Mouse (Mus musculus) neural tube, embryonic 11.5 days (tissue): ENCODE results near the gene Gm28038. TPM values are rescaled to one million over a fixed set of nuclear protein-coding genes. Genes with fewer than 3 reads are reported as not detected.

Experiments used
- ATAC-seq: fragments of 200-750 bp; cut with Nextera tagmentation; 2 replicates; pipeline ENCODE4 v1.8.0; 2017; ENCODE audit warnings: moderate number of reproducible peaks, mild to moderate bottlenecking, moderate TSS enrichment, moderate library complexity; ENCODE audit not compliant: insufficient read depth, low FRiP score, low TSS enrichment
- DNase-seq: peaks from one replicate; pipeline ENCODE4 v3.0.0-alpha.2; 2015; ENCODE audit warnings: low spot score
- H3K27ac ChIP-seq: fragments of 300-500 bp; sonication (generic); 2 replicates; pipeline ENCODE4 v1.5.1; 2014; ENCODE audit warnings: low read depth, mild to moderate bottlenecking, low read length
- H3K27me3 ChIP-seq: fragments of 300-500 bp; sonication (generic); 2 replicates; pipeline ENCODE4 v1.6.1; 2014; ENCODE audit warnings: mild to moderate bottlenecking, low read length, mixed read lengths; ENCODE audit not compliant: control insufficient read depth, insufficient read depth
- H3K36me3 ChIP-seq: fragments of 300-500 bp; sonication (generic); 2 replicates; pipeline ENCODE4 v1.6.1; 2014; ENCODE audit warnings: mild to moderate bottlenecking, low read length, moderate library complexity, mixed read lengths; ENCODE audit not compliant: control insufficient read depth, insufficient read depth
- H3K4me1 ChIP-seq: fragments of 300-500 bp; sonication (generic); 2 replicates; pipeline ENCODE4 v1.6.1; 2014; ENCODE audit warnings: low read length, mixed read lengths; ENCODE audit not compliant: control insufficient read depth, insufficient read depth
- H3K4me2 ChIP-seq: fragments of 300-500 bp; sonication (generic); 2 replicates; pipeline ENCODE4 v1.6.1; 2014; ENCODE audit warnings: low read depth, mild to moderate bottlenecking, moderate library complexity
- H3K4me3 ChIP-seq: fragments of 300-500 bp; sonication (generic); 2 replicates; pipeline ENCODE4 v1.5.1; 2014; ENCODE audit warnings: low read depth, low read length
- H3K9ac ChIP-seq: fragments of 300-500 bp; sonication (generic); 2 replicates; pipeline ENCODE4 v1.6.1; 2014; ENCODE audit warnings: mild to moderate bottlenecking, low read length
- H3K9me3 ChIP-seq: fragments of 300-500 bp; sonication (generic); 2 replicates; pipeline ENCODE4 v1.6.1; 2016; ENCODE audit warnings: low read length; ENCODE audit not compliant: control insufficient read depth
- WGBS: fragments of 180-500 bp; shearing (Covaris S2); extraction: QIAGEN DNeasy Blood & Tissue Kit; methylation state at CpG from one replicate; pipeline ENCODE4 v1.1.7; 2014; 5-methylcytosine and 5-hydroxymethylcytosine counted together
- polyA plus RNA-seq: library from polyadenylated mRNA; unstranded; fragments of >200 nt; fragmentation: Nextera tagmentation; extraction: Ambion mirVana; gene quantifications from 2 replicates; pipeline ENCODE4 v1.2.1, GENCODE M21; 2014

The Gm28038 gene
- polyA plus RNA-seq, 1 experiment from 2014 or later = not detected

DNA sequence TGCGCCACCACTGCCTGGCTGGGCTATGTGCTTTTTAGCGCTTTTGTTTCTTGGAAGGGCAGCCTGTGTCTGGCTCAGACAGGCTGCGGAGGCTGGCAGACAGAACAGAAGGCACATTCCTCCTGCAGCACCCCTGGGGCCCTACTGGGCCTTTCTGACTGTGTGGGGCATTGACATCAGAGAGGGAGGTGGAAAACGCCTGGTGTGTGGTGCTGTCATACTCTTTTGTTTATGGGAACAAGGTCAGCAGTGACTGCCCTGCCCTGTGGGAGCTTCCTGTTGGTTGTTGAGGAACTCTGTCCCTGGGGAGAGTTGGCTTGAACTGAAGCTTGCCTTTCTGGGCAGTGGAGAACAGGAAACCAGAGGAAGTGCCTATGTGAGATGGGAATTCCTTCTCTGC, 38.3 kb upstream of the Gm28038 start:
- WGBS = 38% methylated on average over 4 of the region's 4 CpGs
- Histone ChIP-seq H3K4me2 (no peak overlapping the region), H3K9me3 (no peaks in the 10 kb centered on the region), H3K27me3 (no peaks in the 10 kb centered on the region), H3K9ac (no peak overlapping the region), H3K4me1 (peaks cover 15% of the 10 kb centered on the region), H3K36me3 (peaks cover 6% of the 10 kb centered on the region), H3K4me3 (no peak overlapping the region), H3K27ac (peak overlapping the region; percentile 29; the same call in 1 of the 2 replicates)
- no peak for ATAC-seq
- DNase-seq = peak; percentile 19

DNA sequence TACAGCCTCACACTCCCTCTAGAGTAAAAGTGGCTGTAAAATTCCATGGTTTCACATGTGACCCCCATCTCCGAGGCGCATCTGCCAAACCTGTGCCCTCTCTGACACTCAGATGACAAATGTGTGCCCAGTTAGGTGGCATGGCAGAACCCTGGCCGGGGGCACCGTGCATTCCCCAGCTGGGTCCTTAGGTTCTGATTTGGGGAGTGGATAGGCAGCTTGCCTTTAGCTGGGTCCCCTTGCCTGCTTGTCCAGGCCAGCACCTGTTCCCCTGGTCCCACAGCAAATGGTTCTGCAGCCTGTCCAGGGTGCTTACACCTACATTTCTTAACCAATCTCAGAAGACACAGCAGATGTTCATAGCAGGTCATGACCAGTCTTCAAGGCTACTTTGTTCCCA, 37.5 kb upstream of the Gm28038 start:
- WGBS = 87% methylated on average over 4 of the region's 4 CpGs
- H3K27me3 ChIP-seq = no peaks in the 10 kb centered on the region
- no peaks in the 10 kb centered on the region for H3K9me3 ChIP-seq
- ATAC-seq = no peak
- peaks cover 6% of the 10 kb centered on the region for H3K36me3 ChIP-seq
- no peak overlapping the region for H3K4me3 ChIP-seq
- DNase-seq = no peak
- no peak overlapping the region for H3K27ac ChIP-seq
- H3K4me1 ChIP-seq = peaks cover 12% of the 10 kb centered on the region
- no peak overlapping the region for H3K9ac ChIP-seq
- H3K4me2 ChIP-seq = no peak overlapping the region

DNA sequence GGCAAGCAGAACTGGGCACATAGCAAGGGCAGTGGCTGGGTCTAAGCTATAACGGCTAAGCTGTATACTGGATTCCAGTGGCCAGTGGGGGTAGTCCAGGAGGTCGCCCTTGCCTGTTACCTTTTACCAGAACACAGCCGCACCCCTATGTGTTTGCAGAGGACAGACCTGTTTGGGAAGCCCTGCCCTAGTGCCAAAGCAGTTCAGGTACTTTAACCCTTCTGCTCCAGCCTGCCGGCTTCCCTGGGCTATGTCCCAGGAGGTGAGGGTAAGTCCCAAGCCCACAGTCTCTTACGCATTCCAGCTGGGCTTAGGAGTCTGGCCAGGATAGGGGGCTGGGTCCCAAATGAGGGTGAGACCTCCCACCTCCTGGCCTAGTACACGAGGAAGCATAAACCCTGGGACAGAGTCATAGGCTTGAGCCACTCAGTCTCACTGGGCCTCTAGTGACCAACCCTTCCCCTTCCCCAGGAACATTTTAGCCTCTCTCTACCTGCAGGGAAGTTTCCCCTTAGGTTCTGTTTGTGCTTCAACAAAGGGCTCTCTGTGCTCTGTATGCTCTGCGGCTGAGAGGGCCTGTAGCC, 36.2 kb upstream of the Gm28038 start:
- Histone ChIP-seq H3K4me2 (no peak overlapping the region), H3K27me3 (no peaks in the 10 kb centered on the region), H3K36me3 (peaks cover 11% of the 10 kb centered on the region), H3K4me3 (no peak overlapping the region), H3K9me3 (no peaks in the 10 kb centered on the region), H3K27ac (no peak overlapping the region), H3K9ac (no peak overlapping the region), H3K4me1 (no peaks in the 10 kb centered on the region)
- 76% methylated on average over 7 of the region's 7 CpGs for WGBS
- DNase-seq (no peak), ATAC-seq (no peak)

DNA sequence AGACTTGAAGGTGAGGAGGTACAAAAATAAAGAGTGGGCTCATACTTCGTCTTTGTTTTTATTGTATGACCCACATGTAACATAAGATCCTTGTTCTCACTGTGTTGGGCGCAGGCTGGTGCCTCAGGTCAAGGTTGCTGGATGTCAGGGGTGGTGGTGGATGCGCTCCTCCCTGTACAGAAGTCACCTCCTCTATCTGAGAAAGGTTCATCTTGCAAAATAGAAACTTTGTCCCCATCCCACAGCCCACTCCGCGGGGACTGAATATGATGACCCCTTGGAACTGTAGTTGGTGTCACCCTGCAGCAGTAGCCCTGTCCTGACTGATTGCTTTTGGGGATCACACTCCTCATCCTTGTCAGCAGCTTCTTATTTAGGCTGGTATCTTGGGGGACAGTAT, 33.8 kb upstream of the Gm28038 start:
- H3K36me3 ChIP-seq = peaks cover 6% of the 10 kb centered on the region
- H3K27me3 ChIP-seq = no peaks in the 10 kb centered on the region
- WGBS = 93% methylated on average over 5 of the region's 5 CpGs

DNA sequence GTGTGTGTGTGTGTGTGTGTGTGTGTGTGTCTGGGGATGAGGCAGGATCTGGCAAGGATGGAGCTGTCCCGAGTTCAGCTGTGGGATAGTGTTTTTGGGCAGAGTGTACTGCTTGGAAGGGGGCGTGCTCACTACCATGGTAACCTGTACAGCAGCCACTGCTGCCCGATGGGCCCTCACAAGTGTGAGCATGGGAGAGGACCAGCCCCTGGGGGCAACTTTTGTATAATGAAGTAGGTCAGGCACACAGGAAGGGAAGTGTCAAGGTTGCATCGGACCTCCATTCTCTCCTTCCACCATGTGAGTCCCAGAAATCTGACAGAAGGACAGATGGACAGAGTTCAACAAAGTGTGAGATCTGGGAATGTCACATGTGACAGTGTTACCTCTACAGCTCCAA, 33.2 kb upstream of the Gm28038 start:
- Histone ChIP-seq H3K4me3 (no peak overlapping the region), H3K9me3 (no peaks in the 10 kb centered on the region), H3K27ac (no peak overlapping the region), H3K27me3 (no peaks in the 10 kb centered on the region), H3K4me2 (no peak overlapping the region), H3K4me1 (no peaks in the 10 kb centered on the region), H3K36me3 (peaks cover 6% of the 10 kb centered on the region), H3K9ac (no peak overlapping the region)
- ATAC-seq = no peak
- 85% methylated on average over 4 of the region's 4 CpGs for WGBS
- DNase-seq = no peak

More for the DNA sequence above, 33.8 kb upstream of the Gm28038 start:
- H3K4me3 ChIP-seq = no peak overlapping the region
- no peak for DNase-seq
- H3K9ac ChIP-seq = no peak overlapping the region
- ATAC-seq = no peak
- no peaks in the 10 kb centered on the region for H3K4me1 ChIP-seq
- H3K4me2 ChIP-seq = no peak overlapping the region
- no peak overlapping the region for H3K27ac ChIP-seq
- no peaks in the 10 kb centered on the region for H3K9me3 ChIP-seq

DNA sequence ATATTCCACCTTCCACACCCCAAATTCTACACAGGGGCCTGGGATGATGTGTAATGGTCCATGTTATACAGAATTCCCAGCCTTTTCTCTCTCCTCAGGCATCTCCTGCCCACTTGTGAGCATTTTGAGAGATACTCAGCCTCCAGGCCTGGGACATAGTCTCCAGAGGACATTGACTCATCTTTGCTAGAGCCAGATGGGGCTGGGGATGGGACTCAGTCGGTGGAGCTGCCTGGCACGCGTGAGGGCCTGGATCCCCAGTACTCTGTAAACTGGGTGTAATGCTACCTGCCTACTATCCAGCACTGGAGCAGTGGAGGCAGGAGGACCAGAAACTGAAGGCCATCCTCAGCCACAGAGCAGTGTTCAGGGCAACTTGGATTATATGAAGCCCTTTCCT, 31.7 kb upstream of the Gm28038 start:
- no peaks in the 10 kb centered on the region for H3K4me1 ChIP-seq
- H3K36me3 ChIP-seq = peaks cover 6% of the 10 kb centered on the region
- no peak overlapping the region for H3K27ac ChIP-seq
- H3K4me3 ChIP-seq = no peak overlapping the region
- H3K27me3 ChIP-seq = no peaks in the 10 kb centered on the region
- 96% methylated on average over 3 of the region's 3 CpGs for WGBS
- H3K9ac ChIP-seq = no peak overlapping the region; the same call in 1 of the 2 replicates
- H3K4me2 ChIP-seq = no peak overlapping the region
- ATAC-seq (no peak), DNase-seq (no peak)
- H3K9me3 ChIP-seq = no peaks in the 10 kb centered on the region

DNA sequence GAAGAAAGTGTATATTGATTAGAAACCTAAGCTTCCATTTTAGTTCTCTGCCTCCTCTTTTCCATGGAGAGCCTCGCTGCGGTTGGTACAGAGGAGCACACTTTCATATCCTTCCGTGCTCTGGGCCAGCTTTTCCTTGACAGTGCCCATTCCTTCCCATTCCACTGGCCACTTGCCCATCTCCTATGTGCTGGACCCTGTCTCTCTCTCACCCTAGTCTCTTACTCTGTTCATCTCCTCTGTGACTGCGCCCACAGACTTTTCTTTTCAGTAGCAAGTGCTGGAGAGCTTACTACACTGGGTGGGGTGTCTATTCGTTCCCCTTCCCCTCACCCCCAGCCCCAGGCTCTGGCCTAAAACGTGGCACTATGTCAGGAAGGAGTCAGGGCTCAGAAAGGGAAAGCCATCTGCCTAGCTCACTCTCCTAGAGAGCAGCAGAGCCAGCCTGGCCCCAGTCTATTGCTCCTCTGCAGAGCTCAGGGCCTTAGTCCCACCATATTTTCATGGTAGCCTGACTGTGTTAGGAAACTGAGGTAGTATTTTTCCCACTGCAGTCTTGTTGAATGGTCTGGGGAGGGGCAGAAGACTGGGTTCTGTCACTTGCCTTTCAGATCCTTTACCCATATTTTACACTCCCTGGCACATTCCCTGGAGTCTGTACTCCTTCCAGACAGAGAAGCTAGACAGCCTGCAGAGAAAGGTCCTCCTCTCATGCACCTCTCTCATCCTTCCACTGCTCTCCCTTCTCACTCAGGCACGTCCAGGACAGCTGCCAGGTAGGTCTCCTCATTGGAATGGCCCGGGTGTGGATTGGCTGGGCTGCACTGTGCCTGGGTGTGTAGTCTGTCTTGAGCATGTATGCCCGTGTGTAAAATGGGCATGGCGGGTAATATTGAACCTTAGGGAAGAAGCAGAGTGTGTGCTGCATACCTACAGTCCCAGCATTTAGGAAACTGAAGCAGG, 30.4 kb upstream of the Gm28038 start:
- Histone ChIP-seq H3K4me2 (no peak overlapping the region), H3K36me3 (peaks cover 11% of the 10 kb centered on the region), H3K27ac (no peak overlapping the region), H3K9ac (no peak overlapping the region), H3K4me1 (no peaks in the 10 kb centered on the region), H3K4me3 (no peak overlapping the region), H3K27me3 (no peaks in the 10 kb centered on the region), H3K9me3 (no peaks in the 10 kb centered on the region)
- WGBS = 88% methylated on average over 10 of the region's 10 CpGs
- ATAC-seq = no peak
- DNase-seq = no peak

DNA sequence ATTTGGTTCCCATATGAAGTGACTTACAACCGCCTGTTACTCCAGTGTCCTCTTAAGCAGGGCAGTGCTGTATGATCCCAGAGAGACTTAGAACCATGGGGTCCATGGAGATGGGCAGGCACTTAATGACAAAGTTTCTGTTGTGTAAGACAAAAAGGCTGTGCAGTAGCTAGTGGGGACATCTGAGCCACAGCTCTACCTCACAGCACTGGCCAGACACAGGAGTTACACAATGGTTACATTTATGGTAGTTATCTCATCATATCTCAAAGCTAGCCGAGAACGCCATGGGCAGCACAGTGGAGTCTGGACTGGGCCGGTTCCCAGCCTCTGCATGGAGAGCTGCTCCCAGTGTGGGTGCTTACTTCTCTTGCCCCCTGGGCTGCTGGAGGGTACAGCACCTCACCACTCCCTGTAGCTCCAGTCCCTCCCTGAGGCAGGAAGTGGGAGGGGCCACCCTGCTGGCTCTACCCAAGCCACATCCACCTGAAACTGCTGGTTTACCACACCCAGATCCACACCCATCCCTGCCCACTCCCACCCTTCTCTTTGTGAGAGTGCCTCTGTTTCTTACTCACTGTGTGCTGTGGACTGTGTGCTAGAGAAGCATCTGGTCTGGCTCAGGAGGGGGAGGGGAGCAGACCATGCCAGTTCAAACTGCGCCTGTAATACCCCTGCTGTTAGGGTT, 29.3 kb upstream of the Gm28038 start:
- WGBS = 71% methylated on average over 5 of the region's 5 CpGs
- ATAC-seq (no peak), DNase-seq (no peak)
- Histone ChIP-seq H3K4me3 (no peak overlapping the region), H3K36me3 (peaks cover 21% of the 10 kb centered on the region), H3K9me3 (no peaks in the 10 kb centered on the region), H3K4me1 (no peaks in the 10 kb centered on the region), H3K27ac (no peak overlapping the region), H3K9ac (no peak overlapping the region), H3K27me3 (no peaks in the 10 kb centered on the region), H3K4me2 (no peak overlapping the region)
